Mouse (Mus musculus): ENCODE results near the gene Acbd5.

Acbd5 gene

GRCm38 (mm10) chr2:23068894-23069744 is 1.2 kb downstream of the Acbd5 start:
- DNase-seq (ENCODE audit: low read depth), result peak; percentile 93

- DNase-seq (ENCODE audit: low read depth), result no peak
Observed at GRCm38 (mm10) chr2:23070491-23070890, 2.5 kb downstream of the Acbd5 start.

GRCm38 (mm10) chr2:23071406-23071805 is 3.4 kb downstream of the Acbd5 start:
- no peak for DNase-seq (ENCODE audit: low read depth)

GRCm38 (mm10) chr2:23075846-23076245 is 7.9 kb downstream of the Acbd5 start:
- DNase-seq (ENCODE audit: low read depth), result no peak

- no peak for DNase-seq (ENCODE audit: low read depth)
Observed at GRCm38 (mm10) chr2:23076783-23077182, 8.8 kb downstream of the Acbd5 start.

GRCm38 (mm10) chr2:23077693-23078092 is 9.7 kb downstream of the Acbd5 start:
- no peak for DNase-seq (ENCODE audit: low read depth)

- DNase-seq (ENCODE audit: low read depth), result no peak
Observed at GRCm38 (mm10) chr2:23078588-23078987, 10.6 kb downstream of the Acbd5 start.

- DNase-seq (ENCODE audit: low read depth), result no peak
Observed at GRCm38 (mm10) chr2:23084540-23084939, 16.6 kb downstream of the Acbd5 start.

GRCm38 (mm10) chr2:23092216-23092615 is 24.2 kb downstream of the Acbd5 start:
- DNase-seq (ENCODE audit: low read depth), result peak; percentile 70

- DNase-seq (ENCODE audit: low read depth), result peak; percentile 29
Observed at GRCm38 (mm10) chr2:23097028-23097427, 29.1 kb downstream of the Acbd5 start.

- peak; percentile 66 for DNase-seq (ENCODE audit: low read depth)
Observed at GRCm38 (mm10) chr2:23102266-23102665, 34.3 kb downstream of the Acbd5 start.

GRCm38 (mm10) chr2:23119573-23119972 is 51.6 kb downstream of the Acbd5 start:
- no peak for DNase-seq (ENCODE audit: low read depth)

- DNase-seq (ENCODE audit: low read depth), result peak; percentile 80
Observed at GRCm38 (mm10) chr2:23155199-23155621, 87.2 kb downstream of the Acbd5 start.

- peak; percentile 98 for DNase-seq (ENCODE audit: low read depth)
Observed at GRCm38 (mm10) chr2:23155777-23156607, 88.0 kb downstream of the Acbd5 start, which contains the start of the genes Mastl and Yme1l1. Gene Mastl (minus strand): TSS chr2:23156024. Gene Yme1l1 (plus strand): TSS chr2:23156369.

GRCm38 (mm10) chr2:23156608-23157081 is 88.7 kb downstream of the Acbd5 start:
- DNase-seq (ENCODE audit: low read depth), result no peak
